Mouse (Mus musculus): Measurements from ENCODE around the gene Sertad1. TPM values are rescaled to one million over a fixed set of nuclear protein-coding genes. Genes with fewer than 3 reads are reported as not detected.

The Sertad1 gene
- polyA plus RNA-seq, 1 experiment from 2014 or later, result 39.2 TPM

DNA sequence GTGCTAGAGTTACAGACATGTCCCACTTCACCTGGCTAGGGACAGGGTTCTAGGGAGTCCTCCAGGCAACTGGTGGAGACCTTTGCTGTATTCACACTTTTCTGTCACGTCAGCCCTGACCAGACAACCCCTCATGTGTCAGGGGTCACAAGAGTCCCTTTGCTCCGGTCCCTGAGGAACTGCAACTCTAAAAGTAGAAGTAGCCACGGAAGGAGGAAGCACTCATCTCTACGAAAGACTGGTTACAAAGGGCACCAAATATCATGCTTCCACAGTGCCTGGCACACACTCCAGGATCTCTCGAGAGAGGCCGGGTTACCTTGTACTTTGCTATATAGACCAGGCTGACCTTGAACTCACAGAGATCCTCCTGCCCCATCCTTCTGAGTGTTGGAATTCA is 49.9 kb downstream of the Sertad1 start:
- 90% methylated on average over 6 of the region's 6 CpGs for WGBS
- no peak overlapping the region for H3K9ac ChIP-seq

DNA sequence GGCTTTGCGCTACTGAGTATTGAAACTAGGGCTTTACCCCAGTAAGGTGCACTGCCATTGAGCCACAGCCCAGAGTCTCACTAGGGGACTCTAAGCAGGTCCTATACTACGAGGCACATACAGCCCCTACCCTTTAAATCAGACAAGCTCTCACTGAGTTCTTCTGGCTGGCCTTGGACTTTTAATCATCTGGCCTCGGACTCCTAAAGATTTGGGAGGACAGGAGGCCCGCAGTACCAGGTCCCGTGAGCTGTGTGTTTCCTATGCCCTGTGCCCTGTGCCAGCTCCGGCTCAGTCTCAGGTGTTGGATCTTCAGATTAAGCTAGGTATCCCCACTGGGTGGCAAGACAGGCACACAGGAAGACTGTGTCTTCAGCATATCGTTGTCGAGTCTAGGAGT is 51.3 kb downstream of the Sertad1 start:
- Histone ChIP-seq H3K4me3 (no peak overlapping the region), H3K4me1 (peaks cover 12% of the 10 kb centered on the region), H3K4me2 (replicated peaks) (no peak overlapping the region), H3K27ac (no peak overlapping the region), H3K27me3 (no peaks in the 10 kb centered on the region), H3K9me3 (no peaks in the 10 kb centered on the region), H3K36me3 (peaks cover 74% of the 10 kb centered on the region), H3K9ac (no peak overlapping the region)
- 81% methylated on average over 8 of the region's 8 CpGs for WGBS
- ATAC-seq (ENCODE audit: low FRiP score, low read depth), result no peak

More for the DNA sequence above, 49.9 kb downstream of the Sertad1 start:
- H3K36me3 ChIP-seq, result peaks cover 88% of the 10 kb centered on the region
- H3K4me1 ChIP-seq, result peaks cover 2% of the 10 kb centered on the region
- H3K4me2 ChIP-seq (replicated peaks), result no peak overlapping the region
- H3K27ac ChIP-seq, result no peak overlapping the region
- no peak overlapping the region for H3K4me3 ChIP-seq
- no peak for ATAC-seq (ENCODE audit: low FRiP score, low read depth)
- H3K9me3 ChIP-seq, result no peaks in the 10 kb centered on the region
- no peaks in the 10 kb centered on the region for H3K27me3 ChIP-seq

GRCm38 (mm10) chr7:27538797-27539196 is 52.1 kb downstream of the Sertad1 start:
- ATAC-seq (ENCODE audit: low FRiP score, low read depth), result no peak
- peaks cover 13% of the 10 kb centered on the region for H3K4me1 ChIP-seq
- no peaks in the 10 kb centered on the region for H3K9me3 ChIP-seq
- no peaks in the 10 kb centered on the region for H3K27me3 ChIP-seq
- no peak overlapping the region for H3K4me2 ChIP-seq (replicated peaks)
- peaks cover 66% of the 10 kb centered on the region for H3K36me3 ChIP-seq
- H3K27ac ChIP-seq, result no peak overlapping the region
- 85% methylated on average over 2 of the region's 2 CpGs for whole genome bisulfite sequencing
- no peak overlapping the region for H3K4me3 ChIP-seq
- no peak overlapping the region for H3K9ac ChIP-seq

Other genes with a start within 250 kb of the Sertad1 start
- 32.3 and 34.1 TPM in 2 replicates for gene Numbl, start 228.5 kb upstream of the Sertad1 start, polyA plus RNA-seq (2015; fragmentation: Nextera tagmentation; extraction: Ambion mirVana)
- gene Ltbp4, start 149.2 kb upstream of the Sertad1 start, polyA plus RNA-seq (2015; fragmentation: Nextera tagmentation; extraction: Ambion mirVana), result 25.8 and 29.3 TPM in 2 replicates
- 49.2 and 54.5 TPM in 2 replicates for gene Shkbp1, start 130.9 kb upstream of the Sertad1 start, polyA plus RNA-seq (2015; fragmentation: Nextera tagmentation; extraction: Ambion mirVana)
- gene Gm20479, start 129.5 kb upstream of the Sertad1 start, polyA plus RNA-seq (2015; fragmentation: Nextera tagmentation; extraction: Ambion mirVana), result not detected in 2 replicates
- gene Sptbn4, start 39.2 kb upstream of the Sertad1 start, polyA plus RNA-seq (2015; fragmentation: Nextera tagmentation; extraction: Ambion mirVana), result 0.17 and 0.23 TPM in 2 replicates
- gene Blvrb, start 38.9 kb upstream of the Sertad1 start, polyA plus RNA-seq (2015; fragmentation: Nextera tagmentation; extraction: Ambion mirVana), result 38.9 and 46.3 TPM in 2 replicates
- 33.6 and 36.3 TPM in 2 replicates for gene Sertad3, start 13.1 kb upstream of the Sertad1 start, polyA plus RNA-seq (2015; fragmentation: Nextera tagmentation; extraction: Ambion mirVana)
- gene Prx, start 12.4 kb downstream of the Sertad1 start, polyA plus RNA-seq (2015; fragmentation: Nextera tagmentation; extraction: Ambion mirVana), result 5.2 TPM in 2 replicates
- 0.87 and 1.4 TPM in 2 replicates for gene Hipk4, start 36.4 kb downstream of the Sertad1 start, polyA plus RNA-seq (2015; fragmentation: Nextera tagmentation; extraction: Ambion mirVana)
- gene Pld3, start 66.3 kb downstream of the Sertad1 start, polyA plus RNA-seq (2015; fragmentation: Nextera tagmentation; extraction: Ambion mirVana), result 94.8 and 95.0 TPM in 2 replicates
- gene 2310022A10Rik, start 66.3 kb downstream of the Sertad1 start, polyA plus RNA-seq (2015; fragmentation: Nextera tagmentation; extraction: Ambion mirVana), result 34.6 and 37.0 TPM in 2 replicates
- gene Akt2, start 104.6 kb downstream of the Sertad1 start, polyA plus RNA-seq (2015; fragmentation: Nextera tagmentation; extraction: Ambion mirVana), result 114 and 117 TPM in 2 replicates
- gene Ttc9b, start 167.0 kb downstream of the Sertad1 start, polyA plus RNA-seq (2015; fragmentation: Nextera tagmentation; extraction: Ambion mirVana), result 0.10 TPM in 1 of 2 replicates, not detected in the other
- gene Map3k10, start 187.7 kb downstream of the Sertad1 start, polyA plus RNA-seq (2015; fragmentation: Nextera tagmentation; extraction: Ambion mirVana), result 8.2 and 8.8 TPM in 2 replicates
- 4.9 and 6.3 TPM in 2 replicates for gene Zfp607b, start 202.4 kb downstream of the Sertad1 start, polyA plus RNA-seq (2015; fragmentation: Nextera tagmentation; extraction: Ambion mirVana)
- gene Zfp60, start 244.5 kb downstream of the Sertad1 start, polyA plus RNA-seq (2015; fragmentation: Nextera tagmentation; extraction: Ambion mirVana), result 47.5 TPM in 2 replicates